Mouse (Mus musculus) limb, embryonic 14.5 days (tissue): ENCODE data around the gene Fam160b1. TPM values are rescaled to one million over a fixed set of nuclear protein-coding genes. Genes with fewer than 3 reads are reported as not detected.

Source experiments
- ATAC-seq: fragments of 200-750 bp; cut with Nextera tagmentation; 2 replicates; pipeline ENCODE4 v1.8.0; 2017; ENCODE audit warnings: low read depth, moderate number of reproducible peaks, moderate TSS enrichment; ENCODE audit not compliant: low FRiP score
- DNase-seq: peaks from one replicate; pipeline ENCODE4 v3.0.0-alpha.2; 2015; ENCODE audit warnings: low spot score
- H3K27ac ChIP-seq: fragments of 300-500 bp; sonication (generic); replicated peaks from 2 replicates; pipeline ENCODE4 v1.5.1; 2014; ENCODE audit warnings: low read depth, mild to moderate bottlenecking, low read length, moderate library complexity, mixed read lengths
- H3K27me3 ChIP-seq: fragments of 300-500 bp; sonication (generic); 2 replicates; pipeline ENCODE4 v1.6.1; 2014; ENCODE audit warnings: low read length, mixed read lengths; ENCODE audit not compliant: control insufficient read depth, insufficient read depth
- H3K36me3 ChIP-seq: fragments of 300-500 bp; sonication (generic); 2 replicates; pipeline ENCODE4 v1.6.1; 2014; ENCODE audit warnings: mild to moderate bottlenecking, low read length, moderate library complexity, mixed read lengths; ENCODE audit not compliant: control insufficient read depth, insufficient read depth
- H3K4me1 ChIP-seq: fragments of 300-500 bp; sonication (generic); 2 replicates; pipeline ENCODE4 v1.6.1; 2014; ENCODE audit warnings: antibody characterized with exemption, low read length, mixed read lengths; ENCODE audit not compliant: control insufficient read depth, insufficient read depth
- H3K4me2 ChIP-seq: fragments of 300-500 bp; sonication (generic); replicated peaks from 2 replicates; pipeline ENCODE4 v1.6.1; 2014; ENCODE audit warnings: low read depth, mild to moderate bottlenecking, low read length, moderate library complexity; ENCODE audit not compliant: severe bottlenecking
- H3K4me3 ChIP-seq: fragments of 300-500 bp; sonication (generic); replicated peaks from 2 replicates; pipeline ENCODE4 v1.5.1; 2014; ENCODE audit warnings: low read length
- H3K9ac ChIP-seq: fragments of 300-500 bp; sonication (generic); 2 replicates; pipeline ENCODE4 v1.6.1; 2014; ENCODE audit warnings: mild to moderate bottlenecking, low read depth, low read length, moderate library complexity; ENCODE audit not compliant: severe bottlenecking
- H3K9me3 ChIP-seq: fragments of 300-500 bp; sonication (generic); 2 replicates; pipeline ENCODE4 v1.6.1; 2016; ENCODE audit warnings: low read length; ENCODE audit not compliant: control insufficient read depth
- POLR2A ChIP-seq: fragments of 200-500 bp; IDR thresholded peaks from 2 replicates; pipeline ENCODE4 v1.8.0; 2012; ENCODE audit warnings: inconsistent platforms, mild to moderate bottlenecking, moderate library complexity, borderline replicate concordance; ENCODE audit not compliant: insufficient read depth, insufficient read length; ENCODE audit errors: extremely low read depth
- WGBS: fragments of 180-500 bp; shearing (Covaris S2); extraction: QIAGEN DNeasy Blood & Tissue Kit; methylation state at CpG from one replicate; pipeline ENCODE4 v1.1.7; 2014; 5-methylcytosine and 5-hydroxymethylcytosine counted together
- polyA plus RNA-seq, 2 experiments: library from polyadenylated mRNA; depleted of rRNA in 1 of 2; stranded (reverse) in 1 of 2; unstranded in 1 of 2; fragments of >200 nt; fragmentation: Nextera tagmentation in 1 of 2; extraction: Ambion mirVana in 1 of 2; gene quantifications; 2 replicates each; pipeline versions ENCODE4 v1.2.1 to v1.2.3; 2012 to 2014

The Fam160b1 gene
- polyA plus RNA-seq, 2 experiments, result 19.3 to 23.0 TPM

DNA sequence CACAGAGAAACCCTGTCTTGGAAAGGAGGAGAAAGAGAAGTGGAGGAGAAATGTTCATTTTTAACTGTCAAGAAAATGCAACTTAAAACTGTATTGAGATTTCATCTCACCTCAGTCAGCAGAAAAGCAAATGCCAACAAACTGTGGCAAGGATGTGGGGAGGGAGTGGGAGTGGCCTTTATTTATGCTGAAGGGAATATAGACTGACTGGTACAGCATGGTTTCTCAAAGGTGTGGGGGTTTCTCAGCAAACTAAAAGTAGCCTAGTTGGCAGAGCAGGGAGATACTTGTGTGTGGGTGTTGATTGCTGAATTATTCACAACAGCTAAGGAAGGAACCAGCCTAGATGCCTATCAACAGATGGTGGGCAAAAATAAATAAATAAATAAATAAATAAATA is 32.8 kb upstream of the Fam160b1 start:
- Histone ChIP-seq H3K9me3 (no peaks in the 10 kb centered on the region), H3K27ac (no peak overlapping the region), H3K36me3 (no peaks in the 10 kb centered on the region), H3K4me1 (no peaks in the 10 kb centered on the region), H3K9ac (no peak overlapping the region), H3K4me2 (no peak overlapping the region), H3K27me3 (no peaks in the 10 kb centered on the region), H3K4me3 (no peak overlapping the region)
- no peak for TF ChIP-seq POLR2A
- ATAC-seq, result no peak
- no peak for DNase-seq

DNA sequence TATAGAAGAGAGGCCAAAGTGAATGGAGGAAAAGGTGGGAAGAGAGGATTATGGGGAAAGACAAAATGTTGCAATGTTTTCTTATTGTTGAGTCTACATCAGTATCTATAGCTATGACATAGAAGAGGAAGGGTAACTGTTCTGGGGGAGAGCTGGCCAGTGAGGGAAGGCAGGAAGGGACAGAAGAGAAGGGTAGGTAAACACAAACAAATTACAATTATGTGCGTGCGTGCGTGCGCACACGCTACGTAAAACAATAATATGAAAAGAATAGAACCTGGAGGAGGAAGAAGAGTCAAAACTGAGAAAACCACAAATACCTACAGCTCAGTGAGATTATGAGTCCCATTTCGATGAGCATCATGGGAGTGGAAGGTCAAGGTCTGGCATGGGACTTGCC is 32.2 kb upstream of the Fam160b1 start:
- no peaks in the 10 kb centered on the region for H3K4me1 ChIP-seq
- ATAC-seq, result no peak
- no peaks in the 10 kb centered on the region for H3K36me3 ChIP-seq
- no peak overlapping the region for H3K4me3 ChIP-seq
- over 99% methylated on average over 7 of the region's 7 CpGs for WGBS
- no peak overlapping the region for H3K4me2 ChIP-seq
- H3K9ac ChIP-seq, result no peak overlapping the region
- no peak for TF ChIP-seq POLR2A
- H3K9me3 ChIP-seq, result no peaks in the 10 kb centered on the region
- no peak overlapping the region for H3K27ac ChIP-seq
- no peak for DNase-seq
- no peaks in the 10 kb centered on the region for H3K27me3 ChIP-seq

DNA sequence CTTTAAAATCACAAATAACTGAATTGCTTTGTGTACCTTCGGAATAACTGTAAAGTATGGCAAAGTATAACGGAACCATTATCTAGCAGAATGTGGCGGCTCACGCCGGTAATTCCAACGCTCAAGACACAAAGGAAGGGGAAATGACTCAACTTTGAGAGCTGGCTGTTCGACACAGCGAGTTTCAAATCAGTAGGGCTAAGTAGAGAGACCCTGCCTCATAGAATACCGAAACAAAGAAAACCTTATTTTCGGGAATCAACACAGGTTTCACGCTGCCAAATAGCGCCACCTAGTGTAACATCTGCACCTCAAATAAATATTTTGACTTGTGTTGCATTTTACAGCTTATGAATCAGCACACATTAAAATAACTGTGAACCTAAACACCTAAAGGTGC is 31.7 kb upstream of the Fam160b1 start:
- H3K4me1 ChIP-seq, result no peaks in the 10 kb centered on the region
- no peak for ATAC-seq
- no peak for DNase-seq
- TF ChIP-seq POLR2A, result no peak
- no peak overlapping the region for H3K27ac ChIP-seq
- no peak overlapping the region for H3K9ac ChIP-seq
- WGBS, result 61% methylated on average over 12 of the region's 12 CpGs
- H3K36me3 ChIP-seq, result no peaks in the 10 kb centered on the region
- H3K4me2 ChIP-seq, result no peak overlapping the region
- no peaks in the 10 kb centered on the region for H3K27me3 ChIP-seq
- no peaks in the 10 kb centered on the region for H3K9me3 ChIP-seq
- no peak overlapping the region for H3K4me3 ChIP-seq

DNA sequence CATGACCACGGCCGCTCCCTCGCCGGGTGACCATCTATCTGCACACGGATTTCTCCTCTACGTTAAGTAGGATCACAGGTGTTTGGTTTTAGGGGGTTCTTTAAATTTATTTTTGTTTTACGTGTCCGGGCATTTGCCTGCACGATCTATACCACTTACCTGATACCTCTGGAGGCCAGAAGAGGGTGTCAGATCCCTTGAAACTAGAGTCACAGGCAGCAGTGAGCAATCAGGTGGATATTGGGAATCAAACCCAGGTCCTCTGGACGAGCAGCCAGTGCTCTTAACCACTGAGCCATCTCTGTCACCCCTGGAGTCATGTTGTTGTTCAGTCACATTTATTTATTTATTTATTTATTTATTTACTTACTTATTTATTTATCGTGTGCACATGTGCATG is 30.2 kb upstream of the Fam160b1 start:
- no peak for TF ChIP-seq POLR2A
- Histone ChIP-seq H3K4me3 (no peak overlapping the region), H3K9me3 (no peaks in the 10 kb centered on the region), H3K4me2 (no peak overlapping the region), H3K27ac (no peak overlapping the region), H3K27me3 (no peaks in the 10 kb centered on the region), H3K4me1 (0 out of 2 replicates have a peak, but pooled peaks cover 2% of the 10 kb centered on the region), H3K36me3 (no peaks in the 10 kb centered on the region), H3K9ac (no peak overlapping the region)
- no peak for ATAC-seq
- 73% methylated on average over 11 of the region's 11 CpGs for WGBS
- DNase-seq, result no peak

DNA sequence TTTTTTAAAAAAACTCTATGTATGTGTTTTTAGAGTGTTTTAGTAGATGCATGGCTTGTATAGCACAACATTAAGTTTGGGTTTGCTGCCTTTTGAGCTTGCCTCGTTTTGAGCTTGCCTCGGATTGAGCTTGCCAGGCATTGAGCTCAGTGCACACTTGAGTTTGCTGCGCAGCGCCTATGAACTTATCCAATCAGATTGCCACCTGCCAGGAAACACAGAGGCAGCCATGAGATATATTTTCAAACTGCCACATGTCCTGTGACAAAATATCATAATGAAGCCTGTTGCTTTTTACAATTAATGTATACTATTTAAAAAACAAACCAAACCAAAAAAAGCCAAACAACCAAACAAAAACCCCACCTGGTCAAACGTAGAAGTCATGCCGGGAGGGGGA is 29.2 kb upstream of the Fam160b1 start:
- no peaks in the 10 kb centered on the region for H3K9me3 ChIP-seq
- no peak overlapping the region for H3K27ac ChIP-seq
- H3K4me1 ChIP-seq, result 0 out of 2 replicates have a peak, but pooled peaks cover 2% of the 10 kb centered on the region
- no peak overlapping the region for H3K9ac ChIP-seq
- ATAC-seq (no peak), DNase-seq (no peak)
- 85% methylated on average over 6 of the region's 6 CpGs for WGBS
- TF ChIP-seq POLR2A, result no peak
- H3K4me3 ChIP-seq, result no peak overlapping the region
- no peak overlapping the region for H3K4me2 ChIP-seq
- H3K27me3 ChIP-seq, result no peaks in the 10 kb centered on the region
- H3K36me3 ChIP-seq, result no peaks in the 10 kb centered on the region

DNA sequence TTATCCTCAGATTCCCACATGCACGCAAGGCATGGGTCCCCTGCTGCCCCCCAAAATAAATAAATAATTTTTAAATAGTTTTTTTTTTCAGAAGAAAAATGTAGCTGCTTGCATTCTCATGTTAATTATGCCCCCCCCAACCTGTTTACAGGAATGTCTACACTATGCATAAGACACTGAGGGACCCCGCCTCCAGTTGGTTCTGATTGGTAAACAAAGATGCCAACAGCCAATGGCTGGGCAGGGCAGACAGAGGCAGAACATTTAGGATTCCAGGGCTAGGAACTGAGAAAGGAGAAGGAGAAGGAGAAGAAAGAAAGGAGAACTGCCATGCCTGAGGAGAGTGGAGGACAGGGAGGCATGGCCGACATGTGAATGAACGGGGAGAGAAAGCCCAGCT is 27.1 kb upstream of the Fam160b1 start:
- WGBS, result 80% methylated on average over 4 of the region's 4 CpGs
- no peak overlapping the region for H3K27ac ChIP-seq
- no peaks in the 10 kb centered on the region for H3K9me3 ChIP-seq
- no peak overlapping the region for H3K9ac ChIP-seq
- no peak for ATAC-seq
- no peak overlapping the region for H3K4me2 ChIP-seq
- H3K27me3 ChIP-seq, result no peaks in the 10 kb centered on the region
- no peak overlapping the region for H3K4me3 ChIP-seq
- no peak for TF ChIP-seq POLR2A
- no peaks in the 10 kb centered on the region for H3K36me3 ChIP-seq
- no peak for DNase-seq
- 0 out of 2 replicates have a peak, but pooled peaks cover 2% of the 10 kb centered on the region for H3K4me1 ChIP-seq
